Mouse (Mus musculus): ENCODE measurements around the gene Kcnd3.
"Not testable (repeated sequence)": the region's sequence is repeated elsewhere in the genome, so short reads cannot be mapped to it uniquely, and the experiment has no call there.

Kcnd3 gene

DNA sequence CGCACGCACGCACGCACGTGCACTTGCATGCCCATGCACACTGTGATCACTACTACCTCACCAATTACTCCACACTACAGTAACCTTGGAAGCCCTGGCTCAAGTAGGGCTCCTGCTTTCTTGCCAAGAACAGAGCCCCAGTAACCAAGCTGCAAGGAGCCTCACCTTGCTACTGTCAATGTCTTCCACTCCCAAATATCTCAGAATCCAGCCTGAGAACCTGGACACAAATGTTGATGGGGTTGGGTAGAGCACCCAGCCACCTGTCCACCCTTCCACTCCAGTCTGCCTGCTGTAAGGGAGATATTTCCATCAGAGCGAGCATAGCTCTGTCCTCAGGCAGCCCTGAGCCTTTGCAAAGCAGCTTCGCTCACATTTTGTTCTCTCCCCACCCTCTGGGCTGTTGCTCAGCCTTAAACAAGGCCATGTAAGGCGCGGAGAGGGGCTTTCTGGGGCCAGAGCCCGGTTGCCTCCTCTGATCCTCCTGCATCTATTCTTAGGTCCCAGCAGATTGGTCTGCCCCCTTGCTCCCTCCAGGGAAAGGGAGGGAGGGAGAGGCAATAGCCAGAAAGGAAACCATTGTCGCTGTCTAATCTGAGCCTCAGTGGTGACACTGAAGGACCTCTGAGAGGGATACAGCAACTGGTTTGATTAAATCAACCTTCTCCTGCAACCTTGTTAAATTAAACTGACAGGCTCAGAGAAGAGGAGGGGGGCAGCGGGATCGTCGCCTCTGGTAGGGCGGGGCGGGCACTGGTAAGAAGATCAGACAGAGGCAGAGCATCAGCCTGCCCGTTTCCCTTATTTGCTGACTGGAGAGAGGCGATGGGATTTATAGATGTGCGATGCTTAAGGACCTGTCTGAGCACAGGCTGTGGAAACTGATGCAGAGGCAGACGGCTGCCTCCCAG, 243.6 kb downstream of the Kcnd3 start:
- in situ Hi-C loops (cut with MboI, MseI): loop anchor here (25.0 kb wide), 1 partner anchor 792 kb away; the partner anchor contains the start of gene Dennd2d

DNA sequence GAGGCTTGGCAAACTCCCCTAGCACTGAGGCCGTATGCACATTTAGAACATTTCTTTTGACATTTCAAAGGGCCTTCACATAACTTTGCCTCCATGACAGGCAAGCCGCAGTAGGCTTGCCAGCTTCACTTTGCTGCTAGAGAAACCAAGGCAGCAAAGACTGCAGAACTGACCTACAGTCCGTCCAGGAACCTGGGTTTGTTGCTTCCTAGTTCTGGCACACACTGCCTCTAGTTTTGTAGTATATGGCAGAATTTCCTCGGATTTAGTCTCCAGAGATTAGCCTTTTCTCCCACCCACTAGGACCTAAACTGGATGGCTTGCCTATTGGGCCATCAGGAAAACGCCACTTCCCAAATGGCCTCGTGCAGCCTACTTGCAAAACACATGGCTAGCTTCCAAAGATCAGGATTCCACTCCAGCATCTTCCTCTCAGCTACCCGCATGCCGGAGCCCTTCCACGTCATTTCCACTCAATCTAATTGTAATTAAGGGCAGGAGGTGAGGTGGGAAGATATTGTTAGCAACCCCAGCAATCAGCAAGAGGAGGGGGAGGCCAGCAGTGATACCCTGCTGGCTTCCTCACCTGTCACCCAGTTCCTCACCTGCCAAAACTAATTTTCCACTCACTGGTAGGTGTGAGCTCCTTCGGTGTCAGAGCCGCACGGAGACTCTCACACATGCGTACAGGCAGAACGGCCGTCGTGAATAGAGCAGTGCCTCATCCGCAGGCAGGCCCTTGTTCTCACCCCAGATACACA, 244.4 kb downstream of the Kcnd3 start:
- in situ Hi-C loops (cut with MboI, MseI): loop anchor here (25.0 kb wide), 1 partner anchor 791 kb away; the partner anchor contains the start of gene Dennd2d

DNA sequence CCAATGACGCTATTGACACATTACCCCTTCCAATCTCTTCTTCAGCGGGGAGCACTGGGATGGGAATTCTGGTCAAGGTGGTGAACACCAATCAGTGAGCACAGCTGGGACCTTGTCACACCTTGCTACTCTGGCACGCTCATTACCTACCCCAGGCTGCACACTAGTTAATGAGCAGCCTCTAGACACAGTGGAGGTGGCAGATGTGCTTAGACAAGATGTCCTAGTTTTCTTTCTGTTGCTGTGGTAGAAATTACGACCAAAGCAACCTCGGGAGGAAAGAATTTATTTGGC, 245.0 kb downstream of the Kcnd3 start:
- in situ Hi-C loops (cut with MboI, MseI): loop anchor here (25.0 kb wide), 1 partner anchor 790 kb away; the partner anchor contains the start of gene Dennd2d

DNA sequence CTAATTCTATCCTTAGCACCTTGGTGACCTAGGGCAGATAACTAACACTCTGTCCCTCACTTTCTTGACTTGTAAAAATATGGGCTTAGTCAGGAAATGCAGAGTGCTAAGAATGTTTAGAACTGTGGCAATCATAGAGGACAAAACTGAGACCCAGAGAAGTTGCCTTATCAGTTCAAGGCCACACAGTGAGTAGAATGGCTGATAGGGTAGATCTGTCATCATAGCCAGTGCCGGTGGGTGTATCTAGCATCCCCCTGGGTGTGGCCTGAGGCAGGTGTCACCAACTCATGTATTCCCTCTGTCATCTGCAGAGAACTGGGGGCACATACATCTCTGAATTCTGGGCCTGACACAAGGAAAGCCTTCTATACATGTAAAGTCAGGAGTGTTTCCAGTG, 246.2 kb downstream of the Kcnd3 start:
- in situ Hi-C loops (cut with MboI, MseI): loop anchor here (25.0 kb wide), 1 partner anchor 789 kb away; the partner anchor contains the start of gene Dennd2d

DNA sequence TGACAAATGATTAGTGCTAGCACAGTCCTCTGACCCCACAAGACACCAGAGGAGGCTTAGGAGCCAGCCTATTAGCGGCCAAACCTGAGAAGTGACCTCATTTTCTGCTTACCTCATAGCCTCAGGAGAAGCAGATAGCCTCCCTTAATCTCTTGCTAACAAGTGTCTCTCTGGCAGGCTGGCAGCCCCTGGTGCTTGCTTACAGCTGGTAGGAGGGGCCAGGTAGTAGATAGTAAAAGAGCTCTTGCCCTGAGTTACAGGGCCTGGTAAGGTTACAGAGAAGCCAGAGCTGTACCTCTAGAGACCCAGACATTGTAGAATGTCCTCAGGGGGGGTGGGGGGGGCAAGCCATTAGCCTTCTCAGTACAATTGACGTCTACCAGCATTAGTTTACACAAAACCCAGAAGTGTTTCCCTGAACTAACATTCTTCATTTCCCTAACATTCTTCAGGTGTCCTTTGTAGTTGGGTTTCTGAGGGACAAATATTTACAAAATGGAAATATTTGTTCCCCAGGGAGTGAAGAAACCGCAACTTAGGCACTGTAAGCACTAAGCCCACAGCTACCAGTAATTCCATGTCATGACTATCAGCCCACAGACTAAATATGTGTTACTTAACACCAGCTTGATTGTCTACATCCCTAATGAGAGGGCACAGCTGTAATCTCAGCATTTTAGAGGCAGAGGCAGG, 247.3 kb downstream of the Kcnd3 start:
- in situ Hi-C loops (cut with MboI, MseI): loop anchor here (25.0 kb wide), 1 partner anchor 788 kb away; the partner anchor contains the start of gene Dennd2d

DNA sequence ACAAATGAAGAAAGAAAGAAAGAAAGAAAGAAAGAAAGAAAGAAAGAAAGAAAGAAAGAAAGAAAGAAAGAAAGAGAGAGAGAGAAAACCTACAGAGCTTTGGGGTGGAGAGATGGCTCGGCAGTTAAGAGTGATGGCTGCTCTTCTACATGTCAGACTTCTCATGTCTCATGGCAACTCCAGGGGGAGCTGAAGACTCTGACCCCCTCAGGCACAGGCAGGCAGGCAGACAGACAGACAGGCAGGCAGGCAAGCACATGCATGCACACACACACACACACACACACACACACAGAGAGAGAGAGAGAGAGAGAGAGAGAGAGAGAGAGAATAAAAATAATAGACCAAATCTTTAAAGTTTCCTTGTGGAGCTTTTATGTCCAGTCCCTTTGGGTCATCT, 248.7 kb downstream of the Kcnd3 start:
- in situ Hi-C loops (cut with MboI, MseI): not testable (repeated sequence)

DNA sequence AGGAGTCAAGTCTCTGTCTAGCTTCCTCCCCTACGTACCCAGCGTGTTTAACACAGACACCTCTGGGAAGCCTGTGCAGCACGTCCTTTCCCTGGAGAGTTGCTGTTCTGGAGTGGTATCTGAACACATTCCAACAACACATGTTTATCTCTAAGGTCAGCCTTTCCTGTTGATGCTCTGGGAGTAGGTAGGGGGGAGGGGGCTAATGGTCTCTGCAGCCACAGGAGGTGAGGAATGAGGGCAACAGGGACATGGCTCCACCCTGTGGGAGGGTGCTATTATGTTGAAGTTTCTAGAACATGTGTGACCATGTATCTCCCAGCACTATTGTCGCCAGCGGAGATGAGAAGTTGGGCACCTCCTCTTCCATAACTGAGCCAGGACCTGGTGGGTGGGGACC, 249.3 kb downstream of the Kcnd3 start:
- in situ Hi-C loops (cut with MboI, MseI): no loop called here

DNA sequence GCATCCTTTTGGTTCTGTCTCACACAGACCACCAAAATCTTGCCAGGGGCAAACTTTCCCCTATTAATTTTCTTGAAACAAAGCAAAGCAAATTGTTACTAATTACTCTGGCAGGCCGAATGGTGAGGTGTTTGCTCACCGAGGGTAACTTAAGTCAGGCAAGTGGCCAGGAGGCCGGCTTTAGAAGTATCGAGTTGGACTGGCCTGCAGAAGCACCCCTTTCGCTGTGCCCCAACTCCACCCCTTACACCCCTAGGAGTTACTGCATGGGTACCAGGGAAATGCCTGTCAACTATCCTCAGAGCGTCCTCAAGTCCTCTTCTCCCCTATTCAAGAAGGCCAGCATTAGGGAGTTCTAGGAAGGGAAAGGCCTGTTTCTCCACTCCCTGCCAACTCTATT, 251.4 kb downstream of the Kcnd3 start:
- in situ Hi-C loops (cut with MboI, MseI): no loop called here

DNA sequence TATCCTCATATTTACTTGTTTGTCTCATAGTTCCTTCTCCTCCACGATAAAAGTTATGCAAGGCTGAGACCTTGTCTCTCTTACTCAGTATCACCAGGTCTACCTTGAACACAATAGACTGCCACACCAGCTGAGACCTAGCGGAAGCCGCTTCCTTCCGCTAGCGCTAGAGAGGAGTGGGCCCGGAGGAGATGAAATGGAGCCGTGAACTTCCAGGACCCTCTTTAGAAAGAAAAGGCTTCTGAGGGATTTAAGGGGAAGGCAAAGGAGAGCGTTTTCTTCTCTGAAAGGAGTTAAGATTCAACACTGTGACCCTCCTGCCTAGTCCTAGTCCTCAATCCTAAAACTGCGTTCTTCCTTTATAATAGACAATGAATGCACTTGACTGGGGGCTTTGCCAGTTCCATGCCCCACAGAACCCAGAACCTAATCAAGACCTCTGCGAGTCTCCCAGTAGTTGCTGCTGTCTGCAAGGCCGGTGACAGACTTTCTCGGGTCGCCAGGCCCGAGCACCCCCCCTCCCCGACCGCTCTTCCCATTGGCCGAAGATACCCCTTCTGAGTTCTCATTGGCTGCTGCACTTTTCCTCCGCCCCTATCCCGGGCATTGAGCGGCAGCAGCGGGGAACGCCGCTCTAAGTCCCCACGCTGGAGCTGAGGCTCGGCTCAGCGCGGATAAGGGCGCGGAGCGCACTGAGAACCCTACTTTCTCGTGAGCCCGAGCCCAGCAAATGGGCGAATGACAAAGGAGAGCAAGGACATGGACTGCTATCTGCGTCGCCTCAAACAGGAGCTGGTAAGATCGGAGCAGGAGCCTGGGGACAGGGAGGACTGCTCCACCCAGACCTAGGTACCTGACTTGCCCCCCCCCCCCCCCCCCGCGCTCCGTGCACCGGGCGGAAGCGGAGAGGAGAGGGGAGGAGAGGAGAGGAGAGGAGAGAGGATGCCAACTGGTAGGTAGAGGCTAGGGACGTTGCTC, 252.2 kb downstream of the Kcnd3 start, which contains the start of gene Inka2:
Gene Inka2, plus strand, starts transcription at position 569 of the 978 bp plus-strand sequence.
- in situ Hi-C loops (cut with MboI, MseI): no loop called here

DNA sequence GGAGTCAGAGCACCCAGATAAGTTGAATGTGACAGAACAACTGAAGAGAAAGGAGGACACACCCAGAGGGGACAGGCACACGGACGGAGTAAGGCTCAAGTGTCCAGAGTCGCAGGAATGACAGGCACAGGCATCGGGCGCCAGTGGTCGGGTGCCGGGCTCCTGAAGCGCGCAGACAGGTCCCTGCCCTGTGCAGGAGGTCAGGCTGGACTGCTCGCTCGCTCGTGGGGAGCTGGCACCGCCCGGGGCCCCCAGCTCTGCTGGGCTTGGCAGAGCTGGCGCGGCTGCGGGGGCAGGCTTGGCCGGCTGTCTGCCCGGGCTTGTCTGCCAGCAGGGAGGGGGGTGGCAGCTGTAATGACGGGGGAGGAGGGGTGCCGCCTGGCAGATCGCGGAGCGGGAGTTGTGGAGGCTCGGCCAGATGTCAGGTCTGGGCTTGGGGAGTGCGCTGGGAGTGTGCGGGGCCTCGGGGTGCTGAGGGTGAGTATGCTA, 253.0 kb downstream of the Kcnd3 start:
- in situ Hi-C loops (cut with MboI, MseI): no loop called here

DNA sequence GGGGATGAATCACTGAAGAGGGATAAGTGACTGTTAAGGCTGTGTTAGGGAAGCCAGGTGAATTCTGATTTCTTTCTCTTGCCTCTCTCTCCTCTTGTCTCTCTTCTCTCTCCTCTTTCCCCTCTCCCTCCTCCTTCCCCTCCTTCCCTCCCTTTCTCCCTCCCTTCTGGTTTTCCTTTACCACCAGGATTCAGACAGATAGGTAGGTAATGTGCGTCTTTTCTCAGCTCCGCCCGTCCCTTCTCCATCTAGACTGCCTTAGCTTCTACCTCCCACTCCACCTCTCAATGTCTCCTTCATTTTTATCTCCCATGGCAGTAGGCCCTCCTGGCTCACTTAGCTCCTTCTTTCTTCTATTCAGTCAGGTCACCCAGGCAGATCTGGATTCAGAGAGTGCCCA, 253.4 kb downstream of the Kcnd3 start:
- in situ Hi-C loops (cut with MboI, MseI): no loop called here

DNA sequence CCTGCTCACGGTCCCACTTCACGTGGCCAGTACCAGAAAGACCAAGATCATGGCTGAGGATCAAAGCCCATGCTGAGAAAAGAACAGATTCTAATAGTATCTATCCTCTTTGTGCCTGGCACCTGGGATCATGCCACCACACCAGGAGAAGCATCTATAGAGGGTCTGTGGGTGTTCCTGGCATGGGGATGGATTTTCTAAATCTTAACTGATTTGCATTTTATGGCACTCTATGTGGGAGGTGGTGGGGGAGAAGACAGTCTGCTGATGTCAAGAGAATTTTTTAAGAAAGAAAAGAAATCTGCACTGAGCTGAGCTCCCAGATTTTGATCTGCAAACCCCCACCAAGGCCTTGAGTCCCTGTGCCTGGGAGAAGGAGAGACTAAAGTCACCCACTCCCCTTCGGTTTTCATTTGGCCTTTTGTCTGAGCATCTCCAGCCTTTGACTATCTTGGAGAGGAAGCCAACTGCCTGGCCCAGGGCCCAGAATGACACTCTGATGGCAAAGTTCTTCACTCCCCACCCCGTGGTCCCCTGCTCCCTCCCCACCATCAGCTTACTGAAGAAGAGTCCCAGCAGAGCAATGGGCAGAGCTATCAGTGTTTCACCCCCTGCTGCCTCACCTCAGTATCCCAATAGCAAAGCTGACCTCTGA, 254.4 kb downstream of the Kcnd3 start:
- in situ Hi-C loops (cut with MboI, MseI): no loop called here

DNA sequence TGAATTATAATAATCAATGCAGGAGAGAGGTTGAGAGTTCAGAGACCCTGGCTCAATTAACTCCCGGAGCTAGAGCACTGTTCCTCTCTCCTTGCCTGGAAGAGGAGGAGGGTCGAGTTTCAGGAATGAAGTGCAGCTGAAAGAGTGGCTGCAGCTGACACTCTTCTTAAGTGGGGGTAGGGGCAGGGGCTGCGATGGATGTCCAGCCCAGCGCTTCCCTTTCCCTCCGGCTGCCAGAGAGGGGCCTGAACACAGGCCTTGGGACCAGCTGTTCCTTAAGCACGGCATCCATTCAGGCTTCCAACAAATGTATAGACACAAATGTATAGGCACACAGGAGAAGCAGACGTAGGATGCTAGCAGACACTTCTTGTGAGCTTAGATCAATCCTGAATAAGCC, 255.5 kb downstream of the Kcnd3 start:
- in situ Hi-C loops (cut with MboI, MseI): no loop called here

DNA sequence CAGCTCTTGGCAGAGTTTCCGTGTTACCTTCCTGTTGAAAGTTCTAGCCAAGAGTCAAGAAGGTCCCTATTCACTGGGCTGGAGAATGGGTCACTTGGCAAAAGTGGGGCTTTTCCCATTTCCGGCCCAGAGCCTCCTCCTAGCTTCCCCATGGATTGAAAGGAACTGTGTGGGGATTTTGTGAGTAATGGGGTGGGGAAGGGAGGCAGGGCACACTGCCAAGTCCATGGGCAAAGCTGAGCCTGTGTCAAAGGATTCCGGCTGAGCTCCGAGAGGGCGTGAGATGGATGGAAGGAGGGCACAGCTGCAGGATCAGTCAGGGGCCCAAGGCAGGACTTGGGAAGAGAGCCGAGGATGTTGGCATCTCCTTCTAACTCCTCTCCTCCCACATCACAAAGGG, 258.1 kb downstream of the Kcnd3 start:
- in situ Hi-C loops (cut with MboI, MseI): no loop called here

DNA sequence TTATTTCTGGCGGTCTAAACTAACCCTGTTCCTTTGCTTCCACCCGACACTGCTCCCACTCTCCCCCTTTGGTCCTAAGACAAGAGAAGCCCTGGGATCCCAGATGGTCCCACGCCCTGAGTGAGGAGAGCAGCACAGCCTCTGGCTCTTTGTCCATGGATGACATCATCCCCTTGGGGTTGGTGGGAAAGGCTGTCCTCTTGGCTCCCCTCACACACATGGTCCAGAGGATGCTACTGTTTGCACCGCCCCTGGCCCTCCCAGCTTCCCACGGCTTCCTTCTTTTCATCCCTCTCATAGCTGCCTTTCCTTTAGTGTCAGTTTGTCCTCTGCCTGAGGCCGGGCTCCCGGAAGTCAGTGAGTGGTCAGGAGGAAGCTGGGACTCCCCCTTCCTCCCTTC, 259.6 kb downstream of the Kcnd3 start:
- in situ Hi-C loops (cut with MboI, MseI): no loop called here

DNA sequence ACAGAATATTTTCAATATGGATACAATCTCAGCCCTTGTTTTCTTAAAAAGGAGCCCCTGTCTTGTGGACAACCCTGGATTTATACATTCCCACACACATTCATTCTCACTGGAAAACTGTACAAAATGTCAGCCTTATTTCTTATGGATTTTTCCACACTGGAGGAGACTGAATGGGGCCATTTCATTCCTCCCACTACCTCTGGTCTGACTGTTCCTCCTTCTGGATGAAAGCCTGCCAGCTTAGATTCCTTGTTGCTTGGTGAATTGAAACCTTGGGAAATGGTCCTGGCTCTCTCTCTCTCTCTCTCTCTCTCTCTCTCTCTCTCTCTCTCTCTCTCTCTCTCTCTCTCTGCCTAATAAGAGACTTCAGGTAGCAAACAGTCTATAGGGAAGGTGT, 260.7 kb downstream of the Kcnd3 start:
- in situ Hi-C loops (cut with MboI, MseI): no loop called here

DNA sequence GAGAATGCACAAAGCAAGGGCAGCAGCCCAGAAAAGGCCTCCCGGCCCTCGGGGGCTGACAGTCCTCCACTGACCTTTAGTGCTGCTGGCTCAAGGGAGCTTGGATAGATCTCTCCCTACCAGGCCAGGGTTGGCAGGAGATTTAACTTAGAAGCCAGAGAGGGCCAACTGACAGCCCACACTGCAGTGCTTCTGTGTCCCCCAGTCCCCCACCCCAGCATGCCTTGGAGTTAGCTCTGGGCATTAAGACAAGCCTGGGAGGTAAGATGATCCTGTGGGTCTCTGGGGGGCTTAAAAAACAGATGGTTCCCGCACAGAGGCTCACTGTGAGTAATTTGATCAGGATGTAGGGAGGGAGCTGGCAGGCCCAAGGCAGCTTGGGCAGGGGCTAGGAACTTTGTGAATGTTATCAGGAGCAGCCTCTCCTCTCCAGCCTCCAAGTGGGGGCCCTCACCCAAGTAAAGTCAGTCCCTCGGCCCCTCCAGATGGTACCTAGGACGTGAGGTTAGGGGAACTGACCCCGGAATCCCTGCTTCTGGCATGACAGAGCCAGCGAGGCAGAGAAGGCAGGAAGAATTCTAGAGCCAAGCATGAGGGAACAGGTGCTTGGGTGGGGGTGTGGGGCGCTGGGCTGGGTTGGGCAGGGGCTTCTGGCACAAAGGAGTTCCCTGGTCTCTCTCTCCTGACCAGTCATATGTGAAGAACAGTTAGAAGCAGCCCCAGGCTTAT, 262.1 kb downstream of the Kcnd3 start:
- in situ Hi-C loops (cut with MboI, MseI): no loop called here

DNA sequence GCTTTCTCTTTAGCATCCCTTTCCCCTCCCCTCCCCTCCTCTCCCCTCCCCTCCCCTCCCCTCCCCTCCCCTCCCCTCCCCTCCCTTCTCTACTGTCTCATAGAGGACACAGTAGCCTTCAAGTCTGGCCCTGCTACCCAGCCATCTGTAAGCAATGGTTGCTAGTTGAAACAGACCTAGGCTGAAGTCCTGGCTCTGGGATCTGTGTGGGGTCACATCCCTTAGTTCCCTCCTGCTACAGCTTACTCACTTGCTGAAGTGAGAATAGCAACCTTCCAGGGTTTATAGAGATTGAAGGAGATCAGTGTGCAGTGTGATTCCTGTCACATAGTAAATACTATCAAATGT, 262.7 kb downstream of the Kcnd3 start:
- in situ Hi-C loops (cut with MboI, MseI): no loop called here

DNA sequence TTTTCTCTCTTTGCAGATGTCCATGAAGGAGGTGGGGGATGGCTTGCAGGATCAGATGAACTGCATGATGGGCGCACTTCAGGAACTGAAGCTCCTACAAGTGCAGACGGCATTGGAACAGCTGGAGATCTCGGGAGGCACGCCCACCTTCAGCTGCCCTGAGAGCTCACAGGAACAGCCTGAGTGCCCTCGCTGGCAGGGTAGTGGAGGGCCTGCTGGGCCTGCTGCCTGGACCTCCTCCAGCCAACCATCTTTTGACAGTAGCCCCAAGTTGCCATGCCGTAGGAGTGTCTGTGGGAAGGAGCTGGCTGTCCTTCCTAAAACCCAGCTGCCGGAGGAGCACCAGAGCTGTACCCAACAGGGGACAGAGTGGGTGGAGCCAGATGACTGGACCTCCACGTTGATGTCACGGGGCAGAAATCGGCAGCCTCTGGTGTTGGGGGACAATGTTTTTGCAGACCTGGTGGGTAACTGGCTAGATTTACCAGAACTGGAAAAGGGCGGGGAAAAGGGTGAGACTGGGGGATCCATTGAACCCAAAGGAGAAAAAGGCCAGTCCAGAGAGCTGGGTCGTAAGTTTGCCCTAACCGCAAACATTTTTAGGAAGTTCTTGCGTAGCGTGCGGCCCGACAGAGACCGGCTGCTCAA, 264.3 kb downstream of the Kcnd3 start:
- in situ Hi-C loops (cut with MboI, MseI): no loop called here

Data from regulatory T cell (primary cell).